Mouse (Mus musculus): Measurements from ENCODE around the gene Olfr1274-ps.
"Not testable (repeated sequence)": the region's sequence is repeated elsewhere in the genome, so short reads cannot be mapped to it uniquely, and the experiment has no call there.

DNA sequence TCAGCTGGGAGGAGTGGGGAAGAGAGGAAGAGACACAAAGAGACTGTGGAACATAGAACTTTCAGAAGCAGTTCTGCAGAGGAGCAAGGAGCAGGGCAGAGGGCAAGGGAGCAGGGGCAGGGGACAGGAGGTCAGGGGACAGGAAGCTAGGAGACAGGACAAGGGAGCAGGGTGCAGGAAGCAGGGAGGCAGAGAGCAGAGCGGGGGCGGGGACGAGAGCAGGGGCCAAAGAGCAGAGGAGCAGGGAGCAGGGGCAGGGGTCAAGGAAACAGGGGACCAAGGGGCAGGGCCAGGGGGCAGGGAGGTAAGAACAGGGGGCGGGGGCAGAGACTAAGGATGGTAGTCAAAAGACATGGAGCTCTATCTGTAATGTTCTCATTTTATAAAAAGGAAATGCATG lies 43.3 kb downstream of the Olfr1274-ps start:
- not testable (repeated sequence) for TF ChIP-seq GATA1 (IDR thresholded peaks at IDR 0.05; ENCODE audit: borderline replicate concordance, low read length); FLI1 (IDR thresholded peaks at IDR 0.05; ENCODE audit: low read length)
